Mouse (Mus musculus): ENCODE data around the gene St5. TPM values are rescaled to one million over a fixed set of nuclear protein-coding genes. Genes with fewer than 3 reads are reported as not detected.
A peak's percentile ranks its signal among the peaks of the same experiment; 100 is the strongest.

The St5 gene
- polyA plus RNA-seq, 1 experiment from 2014 or later = 25.3 TPM

DNA sequence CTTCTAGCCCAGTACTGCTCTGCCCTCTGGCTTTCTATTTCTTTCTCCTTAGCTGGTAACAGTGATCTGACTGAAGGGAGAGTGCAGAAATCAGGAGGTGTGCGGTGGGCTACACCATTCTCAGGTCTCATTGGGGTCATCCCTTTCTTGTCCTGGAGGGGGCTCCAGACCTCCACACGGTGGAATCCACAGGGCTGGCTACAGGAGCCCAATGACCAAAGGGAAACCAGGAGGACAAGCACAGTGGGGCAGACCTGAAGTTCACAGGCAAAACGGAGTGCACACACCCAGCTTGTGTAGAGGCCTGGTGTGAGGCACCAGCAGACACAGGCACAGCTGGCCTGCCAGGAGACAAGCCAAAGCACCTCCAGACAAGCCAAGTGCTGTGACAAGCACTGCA lies 175.0 kb downstream of the St5 start:
- no peak for ATAC-seq
- peaks cover 8% of the 10 kb centered on the region; the same call in 1 of the 2 replicates for H3K4me1 ChIP-seq
- 34% methylated on average over 3 of the region's 3 CpGs for WGBS (ENCODE audit: insufficient replicate concordance)
- H3K36me3 ChIP-seq = peaks cover 76% of the 10 kb centered on the region
- 0 out of 2 replicates have a peak overlapping the region, but pooled peaks have one; percentile 10 for H3K27ac ChIP-seq
- H3K4me3 ChIP-seq = no peak overlapping the region
- no peaks in the 10 kb centered on the region for H3K27me3 ChIP-seq (replicated peaks)
- no peak overlapping the region for H3K9ac ChIP-seq
- no peak overlapping the region for H3K4me2 ChIP-seq
- H3K9me3 ChIP-seq (replicated peaks) = no peaks in the 10 kb centered on the region

DNA sequence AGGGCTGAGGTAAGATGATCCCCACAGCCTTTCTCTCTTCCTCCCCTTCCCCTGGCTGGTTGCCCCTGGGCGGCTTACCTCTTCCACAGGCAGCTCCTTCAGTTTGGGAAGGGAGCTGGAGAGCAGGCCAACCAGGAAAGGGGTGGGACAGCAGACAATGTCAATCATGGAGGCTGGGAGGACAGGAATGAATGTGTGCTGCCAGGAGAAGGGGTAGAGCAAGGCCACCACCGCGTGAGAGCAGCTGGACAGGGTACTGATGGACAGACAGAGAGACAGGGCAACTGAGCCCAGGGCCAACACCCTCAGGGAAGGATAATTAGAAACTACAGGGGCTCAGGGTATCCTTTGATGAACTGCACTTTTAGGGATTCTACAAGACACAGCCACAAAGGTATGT lies 175.9 kb downstream of the St5 start:
- peaks cover 79% of the 10 kb centered on the region for H3K36me3 ChIP-seq

DNA sequence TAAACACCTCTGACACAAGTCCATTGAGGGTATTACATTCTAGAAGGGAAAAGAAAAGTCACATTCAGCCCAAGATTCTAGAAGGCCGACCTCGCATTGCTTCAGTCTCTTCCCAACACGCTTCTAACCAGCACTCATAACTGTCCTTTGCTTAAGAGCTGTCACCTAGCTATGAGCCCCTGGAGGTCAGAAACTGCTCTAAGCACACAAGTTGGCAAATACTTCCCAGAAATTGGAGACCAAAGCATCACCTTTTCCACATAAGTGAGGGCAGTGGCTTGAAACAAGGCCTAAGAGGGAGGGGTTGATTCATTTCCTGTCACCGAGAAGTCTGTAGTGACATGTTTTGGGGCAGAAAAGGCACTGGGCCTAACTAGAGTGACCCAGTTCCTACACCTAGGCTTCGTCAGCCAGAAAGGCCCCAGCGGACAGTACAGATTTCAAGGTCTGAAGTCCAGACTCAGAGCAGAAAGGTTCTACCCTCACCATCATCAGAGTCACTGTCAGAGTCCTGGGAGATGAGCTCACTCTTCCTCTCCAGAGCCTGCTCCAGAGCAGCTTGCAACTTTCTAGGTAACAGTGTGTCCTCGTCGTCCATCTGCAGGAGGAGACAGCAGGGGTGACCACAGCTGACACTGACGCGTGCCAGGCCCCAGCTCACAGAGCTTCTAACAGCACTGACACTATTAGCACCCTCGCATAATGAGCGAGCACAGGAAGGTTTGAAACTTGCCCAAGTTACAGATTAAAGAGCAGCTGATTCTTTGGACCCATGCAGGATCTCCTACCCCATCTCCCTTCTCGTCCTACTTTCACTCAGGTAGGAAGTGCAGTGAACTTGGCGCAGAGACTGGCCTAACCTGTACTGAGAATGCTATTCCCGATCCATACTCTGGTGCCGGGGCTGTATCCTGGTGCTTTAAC lies 177.4 kb downstream of the St5 start:
- H3K4me2 ChIP-seq = no peak overlapping the region
- no peaks in the 10 kb centered on the region for H3K27me3 ChIP-seq (replicated peaks)
- ATAC-seq = peak; percentile 6
- peak overlapping the region; percentile 57 for H3K27ac ChIP-seq
- no peaks in the 10 kb centered on the region for H3K9me3 ChIP-seq (replicated peaks)
- no peak overlapping the region for H3K9ac ChIP-seq
- no peak overlapping the region for H3K4me3 ChIP-seq
- peaks cover 24% of the 10 kb centered on the region for H3K4me1 ChIP-seq
- WGBS (ENCODE audit: insufficient replicate concordance) = 70% methylated on average over 16 of the region's 16 CpGs
- peaks cover 84% of the 10 kb centered on the region for H3K36me3 ChIP-seq

More for the DNA sequence above, 175.9 kb downstream of the St5 start:
- no peak overlapping the region for H3K4me3 ChIP-seq
- no peak overlapping the region for H3K9ac ChIP-seq
- H3K27ac ChIP-seq = no peak overlapping the region
- no peak overlapping the region for H3K4me2 ChIP-seq
- peaks cover 16% of the 10 kb centered on the region; the same call in 1 of the 2 replicates for H3K4me1 ChIP-seq
- no peaks in the 10 kb centered on the region for H3K27me3 ChIP-seq (replicated peaks)
- no peaks in the 10 kb centered on the region for H3K9me3 ChIP-seq (replicated peaks)
- no peak for ATAC-seq
- 71% methylated on average over 3 of the region's 3 CpGs for WGBS (ENCODE audit: insufficient replicate concordance)

DNA sequence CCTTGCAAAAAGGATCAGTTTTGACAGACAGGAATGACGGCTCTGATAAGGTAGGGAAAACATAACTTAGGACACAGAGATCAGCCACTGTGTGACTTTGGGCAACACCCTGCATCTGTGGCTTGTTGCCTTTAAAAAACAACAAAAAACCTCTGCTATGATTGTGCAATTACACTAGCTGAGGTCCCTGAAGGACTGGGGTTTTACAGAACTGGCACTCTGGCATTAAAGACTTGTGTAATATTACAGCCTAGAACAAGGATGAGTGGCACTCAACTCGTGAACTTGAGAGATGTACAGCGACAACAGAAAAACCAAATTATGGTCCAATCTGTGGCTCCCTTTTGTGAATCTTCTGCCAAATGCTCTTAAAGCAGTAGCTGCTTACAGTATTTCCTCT lies 178.6 kb downstream of the St5 start:
- Histone ChIP-seq H3K9me3 (replicated peaks) (no peaks in the 10 kb centered on the region), H3K9ac (no peak overlapping the region), H3K4me1 (peaks cover 30% of the 10 kb centered on the region), H3K4me2 (no peak overlapping the region), H3K4me3 (no peak overlapping the region), H3K27me3 (replicated peaks) (no peaks in the 10 kb centered on the region), H3K36me3 (peaks cover 90% of the 10 kb centered on the region), H3K27ac (peak overlapping the region; percentile 73)
- no peak for ATAC-seq
- 77% methylated on average over 3 of the region's 3 CpGs for WGBS (ENCODE audit: insufficient replicate concordance)

DNA sequence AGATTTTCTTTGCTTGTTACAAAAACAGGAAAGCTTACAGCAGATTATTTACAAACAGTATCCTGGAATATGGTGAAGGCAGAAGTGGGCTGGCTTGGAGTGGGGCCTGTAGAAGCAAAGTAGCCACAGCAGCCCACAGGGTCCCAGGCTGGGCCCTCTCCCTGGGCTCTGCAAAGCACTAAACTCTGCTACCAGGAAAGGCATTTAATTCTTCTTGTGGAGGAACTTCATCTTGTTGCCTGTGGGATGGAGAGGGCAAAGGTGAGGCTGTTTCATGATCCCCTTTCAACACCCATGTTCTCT lies 179.0 kb downstream of the St5 start:
- peaks cover 88% of the 10 kb centered on the region for H3K36me3 ChIP-seq
- H3K27ac ChIP-seq = peak overlapping the region; percentile 73

DNA sequence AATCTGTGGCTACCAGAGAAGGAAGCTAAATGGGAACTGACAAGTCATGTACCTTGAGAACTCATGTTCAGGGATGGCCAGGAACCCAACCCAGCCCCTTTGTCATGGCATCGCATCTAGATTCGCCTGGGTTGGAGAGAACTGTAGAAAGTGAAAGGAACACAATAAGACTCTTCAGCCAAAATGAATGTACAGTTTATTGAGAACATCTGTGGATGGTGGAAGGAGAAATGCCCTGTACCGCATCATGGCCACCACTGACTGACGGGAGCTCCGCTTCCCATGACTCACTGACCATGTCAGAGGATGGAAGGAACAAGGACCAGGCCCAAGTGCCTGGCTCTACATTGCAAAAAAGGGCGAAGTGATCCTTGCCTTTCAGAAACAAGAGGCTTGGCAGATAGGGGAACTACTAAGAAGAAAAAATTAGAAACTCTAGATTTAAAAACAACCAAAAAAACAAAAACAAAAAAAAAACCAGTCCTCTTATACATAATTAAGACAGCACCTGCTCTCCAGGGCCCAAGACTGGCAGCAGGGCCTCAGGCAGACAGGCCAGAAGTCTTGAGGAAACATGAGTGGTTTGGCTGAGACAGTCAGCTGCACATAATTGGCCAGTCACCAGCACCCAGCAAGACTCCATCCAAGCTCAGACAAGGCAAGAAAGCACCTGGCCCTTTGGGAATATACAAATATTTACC lies 179.5 kb downstream of the St5 start:
- peaks cover 87% of the 10 kb centered on the region for H3K36me3 ChIP-seq
- H3K4me2 ChIP-seq = no peak overlapping the region
- H3K27ac ChIP-seq = peak overlapping the region; percentile 73
- H3K27me3 ChIP-seq (replicated peaks) = no peaks in the 10 kb centered on the region
- H3K4me3 ChIP-seq = no peak overlapping the region
- peaks cover 30% of the 10 kb centered on the region for H3K4me1 ChIP-seq
- no peak for ATAC-seq
- H3K9ac ChIP-seq = no peak overlapping the region
- WGBS (ENCODE audit: insufficient replicate concordance) = 49% methylated on average over 6 of the region's 6 CpGs
- no peaks in the 10 kb centered on the region for H3K9me3 ChIP-seq (replicated peaks)

More for the DNA sequence above, 179.0 kb downstream of the St5 start:
- H3K27me3 ChIP-seq (replicated peaks) = no peaks in the 10 kb centered on the region
- H3K4me3 ChIP-seq = no peak overlapping the region
- no peak overlapping the region for H3K9ac ChIP-seq
- H3K4me2 ChIP-seq = no peak overlapping the region
- H3K4me1 ChIP-seq = peaks cover 30% of the 10 kb centered on the region
- H3K9me3 ChIP-seq (replicated peaks) = no peaks in the 10 kb centered on the region
- ATAC-seq = no peak

DNA sequence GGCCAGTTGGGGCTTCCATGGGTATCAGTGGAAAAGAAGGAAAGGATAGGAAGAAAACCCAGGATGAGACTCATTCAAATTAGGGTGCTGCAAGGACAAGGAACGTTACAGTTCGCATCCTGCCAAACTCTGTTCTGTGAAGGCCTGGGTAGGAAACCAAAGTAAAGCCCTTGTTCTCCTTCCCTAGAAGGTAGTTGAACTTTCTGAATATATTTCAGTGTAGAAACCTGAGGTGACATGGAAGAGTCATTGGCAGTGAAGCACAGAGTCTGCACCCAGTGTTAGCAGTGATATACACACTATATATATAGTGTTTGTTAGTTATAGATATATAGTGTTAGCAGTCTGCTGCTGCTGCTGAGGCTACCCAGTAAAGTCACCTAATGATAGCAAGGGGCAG lies 180.1 kb downstream of the St5 start:
- peaks cover 32% of the 10 kb centered on the region for H3K4me1 ChIP-seq
- no peaks in the 10 kb centered on the region for H3K27me3 ChIP-seq (replicated peaks)
- peak overlapping the region; percentile 90; the same call in 1 of the 2 replicates for H3K4me2 ChIP-seq
- no peak for ATAC-seq
- peaks cover 87% of the 10 kb centered on the region for H3K36me3 ChIP-seq
- 69% methylated on average over 2 of the region's 2 CpGs for WGBS (ENCODE audit: insufficient replicate concordance)
- H3K9ac ChIP-seq = no peak overlapping the region
- no peak overlapping the region for H3K4me3 ChIP-seq
- no peaks in the 10 kb centered on the region for H3K9me3 ChIP-seq (replicated peaks)
- peak overlapping the region; percentile 73 for H3K27ac ChIP-seq

DNA sequence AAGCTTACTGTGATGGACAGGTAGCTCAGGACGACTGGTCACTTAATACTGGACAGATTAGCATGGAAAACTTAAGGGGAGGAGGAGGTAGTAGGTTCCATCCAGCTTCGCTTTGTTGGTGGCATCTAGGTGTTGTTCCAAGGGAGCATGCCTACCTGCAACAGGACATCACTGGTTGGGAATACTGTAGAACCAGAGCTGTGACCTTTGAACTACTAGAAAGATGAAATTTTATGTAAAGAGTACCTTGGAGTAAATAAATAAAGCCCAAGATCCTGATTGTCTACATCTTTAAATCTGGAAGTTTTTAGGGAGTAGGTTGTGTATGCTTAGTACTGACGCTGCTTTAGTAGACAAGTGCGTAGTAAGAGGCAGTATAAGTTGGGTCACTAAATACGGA lies 181.3 kb downstream of the St5 start:
- Histone ChIP-seq H3K27ac (peak overlapping the region; percentile 97), H3K36me3 (peaks cover 75% of the 10 kb centered on the region), H3K4me1 (peaks cover 44% of the 10 kb centered on the region), H3K4me3 (peak overlapping the region; percentile 98), H3K9me3 (replicated peaks) (no peaks in the 10 kb centered on the region), H3K9ac (peak overlapping the region; percentile 98), H3K27me3 (replicated peaks) (no peaks in the 10 kb centered on the region), H3K4me2 (peak overlapping the region; percentile 90)
- WGBS (ENCODE audit: insufficient replicate concordance) = 60% methylated on average over 5 of the region's 5 CpGs
- ATAC-seq = no peak

DNA sequence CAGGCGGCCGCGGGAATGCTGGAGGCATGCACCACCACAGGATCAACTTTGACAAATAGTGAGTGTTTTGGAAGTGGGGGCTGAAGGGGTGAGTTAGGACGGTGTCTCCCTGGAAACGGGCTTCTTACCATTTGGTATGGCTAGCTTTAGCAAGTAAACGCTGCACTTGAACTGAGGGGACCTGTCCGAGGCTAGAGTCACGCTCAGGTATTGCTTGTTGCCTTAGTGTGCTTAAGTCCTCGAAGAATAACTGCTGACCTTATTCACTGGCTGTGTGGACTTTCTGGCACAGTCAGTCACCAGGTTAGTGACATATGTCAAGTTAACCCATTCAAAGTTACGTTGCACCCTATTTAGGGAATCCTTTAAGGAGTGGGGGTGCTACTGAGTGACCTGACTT lies 183.5 kb downstream of the St5 start:
- 2% methylated on average over 10 of the region's 10 CpGs for WGBS (ENCODE audit: insufficient replicate concordance)
- peak overlapping the region; percentile 90 for H3K4me2 ChIP-seq
- H3K4me1 ChIP-seq = peaks cover 50% of the 10 kb centered on the region
- ATAC-seq = no peak
- H3K27me3 ChIP-seq (replicated peaks) = no peaks in the 10 kb centered on the region
- peak overlapping the region; percentile 98 for H3K9ac ChIP-seq
- no peaks in the 10 kb centered on the region for H3K9me3 ChIP-seq (replicated peaks)
- peak overlapping the region; percentile 98 for H3K4me3 ChIP-seq
- peaks cover 54% of the 10 kb centered on the region for H3K36me3 ChIP-seq
- peak overlapping the region; percentile 97 for H3K27ac ChIP-seq

DNA sequence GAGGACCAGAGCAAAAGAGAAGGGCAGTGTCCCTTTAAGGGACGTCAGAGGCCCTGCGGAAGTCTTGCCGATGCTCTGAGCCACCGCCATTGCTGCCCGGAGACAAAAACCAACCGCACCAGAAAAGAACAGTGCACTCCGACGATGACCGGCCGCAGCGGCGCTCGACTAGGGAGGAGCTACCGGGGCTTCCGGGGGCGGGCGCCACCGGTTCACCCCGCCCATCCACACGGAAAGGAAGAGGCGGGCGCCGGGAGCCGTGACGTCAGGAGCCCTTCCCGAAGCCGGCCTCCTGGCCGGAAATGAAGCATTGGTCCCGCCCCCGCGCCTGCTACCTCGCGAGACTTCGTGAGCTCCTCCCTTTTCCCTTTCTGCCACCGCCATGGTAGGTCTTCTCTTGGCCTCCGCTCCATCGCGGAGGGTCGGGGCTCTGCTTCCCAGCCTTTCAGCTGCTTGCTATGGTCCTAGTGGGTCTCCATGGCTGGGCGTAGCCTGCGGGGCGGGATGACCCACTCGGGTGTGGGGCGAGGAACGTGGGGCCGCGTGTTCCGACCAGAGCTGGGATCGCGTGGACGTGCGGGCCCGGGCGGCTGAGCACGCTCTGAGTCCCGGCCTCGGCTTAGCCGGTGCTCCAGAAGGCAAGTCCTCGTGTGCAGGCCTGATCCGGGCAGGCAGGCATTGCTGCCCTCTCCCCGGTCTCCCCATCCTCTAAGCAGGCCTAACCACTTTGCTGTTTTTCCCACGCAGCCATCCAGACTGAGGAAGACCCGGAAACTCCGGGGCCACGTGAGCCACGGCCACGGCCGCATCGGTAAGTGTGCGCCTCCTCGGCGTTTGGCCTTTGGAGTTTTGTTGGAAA lies 184.3 kb downstream of the St5 start, which contains the start of gene Rpl27a:
TSS of gene Rpl27a (plus strand) at position 310 of the 859 bp plus-strand sequence.
- no peaks in the 10 kb centered on the region for H3K27me3 ChIP-seq (replicated peaks)
- H3K27ac ChIP-seq = peak within 1 kb of the TSS; percentile 97
- H3K36me3 ChIP-seq = peaks cover 45% of the 10 kb centered on the region
- peaks cover 50% of the 10 kb centered on the region for H3K4me1 ChIP-seq
- peak within 1 kb of the TSS; percentile 98 for H3K9ac ChIP-seq
- WGBS (ENCODE audit: insufficient replicate concordance) = under 1% methylated on average over 72 of the region's 72 CpGs
- ATAC-seq = peak; percentile 90
- H3K9me3 ChIP-seq (replicated peaks) = no peaks in the 10 kb centered on the region
- H3K4me3 ChIP-seq = peak within 1 kb of the TSS; percentile 98
- peak within 1 kb of the TSS; percentile 90 for H3K4me2 ChIP-seq

DNA sequence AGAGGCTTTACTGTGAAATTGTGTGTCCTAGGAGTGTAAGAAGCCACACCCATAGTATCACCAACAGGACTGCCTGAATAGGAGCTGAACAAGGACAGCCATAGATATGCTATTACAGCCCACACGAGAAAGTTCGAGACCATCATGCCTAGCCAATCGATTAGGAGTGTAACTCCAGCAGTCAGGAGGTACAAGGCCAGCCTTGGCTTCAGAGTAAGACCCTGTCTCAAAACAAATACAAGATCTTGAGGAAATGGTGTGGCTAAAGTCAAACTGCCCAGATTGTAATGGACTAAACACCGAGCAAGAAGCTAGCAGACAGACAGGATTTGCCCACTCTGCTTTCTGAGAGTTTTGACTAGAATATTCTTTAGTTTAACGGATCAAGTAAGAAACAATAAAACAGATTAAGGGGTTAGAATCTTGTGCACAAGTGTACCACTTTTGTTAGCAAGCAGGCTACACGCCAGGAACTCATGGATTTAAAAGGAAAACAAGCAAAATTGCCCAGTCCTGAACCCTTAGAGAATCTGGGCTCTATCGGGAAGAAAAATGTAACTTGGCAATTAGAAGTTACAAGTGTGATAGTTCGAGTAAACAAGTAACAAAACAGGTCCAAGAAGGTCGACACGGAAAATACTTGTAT lies 185.2 kb downstream of the St5 start:
- ATAC-seq = peak; percentile 69
- H3K27ac ChIP-seq = peak overlapping the region; percentile 97
- H3K27me3 ChIP-seq (replicated peaks) = no peaks in the 10 kb centered on the region
- peaks cover 46% of the 10 kb centered on the region for H3K4me1 ChIP-seq
- H3K9ac ChIP-seq = peak overlapping the region; percentile 82
- 12% methylated on average over 10 of the region's 10 CpGs for WGBS (ENCODE audit: insufficient replicate concordance)
- H3K4me2 ChIP-seq = peak overlapping the region; percentile 79
- H3K4me3 ChIP-seq = peak overlapping the region; percentile 98
- no peaks in the 10 kb centered on the region for H3K9me3 ChIP-seq (replicated peaks)
- H3K36me3 ChIP-seq = peaks cover 36% of the 10 kb centered on the region
